Mouse (Mus musculus): ENCODE measurements at regions not wholly inside any gene's neighbourhood (a gene's known extent, or its start where the extent isn't known, plus 50 kb on each side); places are given as distances from the start of the nearest gene placed in this dataset.

GRCm38 (mm10) chr3:66550920-66551319 is 254.3 kb upstream of the Veph1 start:
- Histone ChIP-seq H3K9ac (no peak overlapping the region), H3K4me3 (no peak overlapping the region), H3K4me1 (no peaks in the 10 kb centered on the region), H3K36me3 (no peaks in the 10 kb centered on the region), H3K27me3 (no peaks in the 10 kb centered on the region), H3K9me3 (no peaks in the 10 kb centered on the region), H3K4me2 (no peak overlapping the region), H3K27ac (no peak overlapping the region)
- no peak for ATAC-seq (ENCODE audit: insufficient number of reproducible peaks, low FRiP score, low TSS enrichment, low read depth)

GRCm38 (mm10) chr3:66546576-66546975 is 249.9 kb upstream of the Veph1 start:
- WGBS, result 80% methylated on average over 4 of the region's 4 CpGs
- H3K4me3 ChIP-seq, result no peak overlapping the region
- no peak for ATAC-seq (ENCODE audit: insufficient number of reproducible peaks, low FRiP score, low TSS enrichment, low read depth)

GRCm38 (mm10) chr3:66544139-66544933 is 247.7 kb upstream of the Veph1 start:
- Histone ChIP-seq H3K9ac (no peak overlapping the region), H3K36me3 (no peaks in the 10 kb centered on the region), H3K27ac (peak overlapping the region; percentile 2; the same call in 1 of the 2 replicates), H3K4me1 (peaks cover 3% of the 10 kb centered on the region; the same call in 1 of the 2 replicates), H3K4me3 (no peak overlapping the region), H3K9me3 (no peaks in the 10 kb centered on the region; the same call in 1 of the 2 replicates), H3K4me2 (no peak overlapping the region), H3K27me3 (no peaks in the 10 kb centered on the region)
- WGBS, result 54% methylated on average over 5 of the region's 5 CpGs
- ATAC-seq (ENCODE audit: insufficient number of reproducible peaks, low FRiP score, low TSS enrichment, low read depth), result 0 out of 2 replicates have a peak, but pooled peaks have one; percentile 44

More at GRCm38 (mm10) chr3:66546576-66546975, 249.9 kb upstream of the Veph1 start:
- Histone ChIP-seq H3K4me1 (peaks cover 3% of the 10 kb centered on the region; the same call in 1 of the 2 replicates), H3K36me3 (no peaks in the 10 kb centered on the region), H3K4me2 (no peak overlapping the region), H3K9me3 (no peaks in the 10 kb centered on the region; the same call in 1 of the 2 replicates), H3K27ac (no peak overlapping the region), H3K9ac (no peak overlapping the region), H3K27me3 (no peaks in the 10 kb centered on the region)

- H3K36me3 ChIP-seq, result no peaks in the 10 kb centered on the region
- peaks cover 3% of the 10 kb centered on the region; the same call in 1 of the 2 replicates for H3K27me3 ChIP-seq
- WGBS, result 60% methylated on average over 3 of the region's 3 CpGs
- no peak overlapping the region for H3K4me2 ChIP-seq
- H3K4me1 ChIP-seq, result peaks cover 3% of the 10 kb centered on the region; the same call in 1 of the 2 replicates
- ATAC-seq (ENCODE audit: insufficient number of reproducible peaks, low FRiP score, low TSS enrichment, low read depth), result no peak
- H3K9me3 ChIP-seq, result no peaks in the 10 kb centered on the region; the same call in 1 of the 2 replicates
- no peak overlapping the region for H3K27ac ChIP-seq
- H3K4me3 ChIP-seq, result no peak overlapping the region
- no peak overlapping the region for H3K9ac ChIP-seq
These were observed 246.2 kb upstream of the Veph1 start for GRCm38 (mm10) chr3:66542865-66543264.

- Histone ChIP-seq H3K4me2 (no peak overlapping the region), H3K9ac (no peak overlapping the region), H3K36me3 (no peaks in the 10 kb centered on the region), H3K27me3 (peaks cover 3% of the 10 kb centered on the region; the same call in 1 of the 2 replicates), H3K4me3 (no peak overlapping the region), H3K27ac (no peak overlapping the region), H3K9me3 (no peaks in the 10 kb centered on the region; the same call in 1 of the 2 replicates), H3K4me1 (0 out of 2 replicates have a peak, but pooled peaks cover 4% of the 10 kb centered on the region)
- ATAC-seq (ENCODE audit: insufficient number of reproducible peaks, low FRiP score, low TSS enrichment, low read depth), result no peak
- 73% methylated on average over 7 of the region's 7 CpGs for WGBS
These were observed 241.3 kb upstream of the Veph1 start for GRCm38 (mm10) chr3:66537913-66538312.

- Histone ChIP-seq H3K36me3 (no peaks in the 10 kb centered on the region), H3K27me3 (peaks cover 3% of the 10 kb centered on the region; the same call in 1 of the 2 replicates), H3K9me3 (no peaks in the 10 kb centered on the region; the same call in 1 of the 2 replicates), H3K27ac (no peak overlapping the region), H3K4me3 (no peak overlapping the region), H3K4me1 (0 out of 2 replicates have a peak, but pooled peaks cover 4% of the 10 kb centered on the region), H3K4me2 (no peak overlapping the region), H3K9ac (no peak overlapping the region)
- WGBS, result 44% methylated on average over 3 of the region's 3 CpGs
- ATAC-seq (ENCODE audit: insufficient number of reproducible peaks, low FRiP score, low TSS enrichment, low read depth), result no peak
These were observed 240.7 kb upstream of the Veph1 start for GRCm38 (mm10) chr3:66537106-66537893.

GRCm38 (mm10) chr3:66536673-66537072 is 240.0 kb upstream of the Veph1 start:
- 26% methylated on average over 11 of the region's 11 CpGs for WGBS
- H3K9me3 ChIP-seq, result no peaks in the 10 kb centered on the region; the same call in 1 of the 2 replicates
- peaks cover 3% of the 10 kb centered on the region; the same call in 1 of the 2 replicates for H3K27me3 ChIP-seq
- H3K4me2 ChIP-seq, result no peak overlapping the region
- H3K27ac ChIP-seq, result no peak overlapping the region
- H3K4me1 ChIP-seq, result 0 out of 2 replicates have a peak, but pooled peaks cover 4% of the 10 kb centered on the region
- no peak overlapping the region for H3K9ac ChIP-seq
- ATAC-seq (ENCODE audit: insufficient number of reproducible peaks, low FRiP score, low TSS enrichment, low read depth), result no peak
- no peaks in the 10 kb centered on the region for H3K36me3 ChIP-seq
- no peak overlapping the region for H3K4me3 ChIP-seq

- Histone ChIP-seq H3K27ac (no peak overlapping the region), H3K9me3 (no peaks in the 10 kb centered on the region), H3K9ac (no peak overlapping the region), H3K4me3 (no peak overlapping the region), H3K36me3 (no peaks in the 10 kb centered on the region), H3K4me1 (0 out of 2 replicates have a peak, but pooled peaks cover 4% of the 10 kb centered on the region), H3K4me2 (no peak overlapping the region), H3K27me3 (peaks cover 3% of the 10 kb centered on the region; the same call in 1 of the 2 replicates)
- no peak for ATAC-seq (ENCODE audit: insufficient number of reproducible peaks, low FRiP score, low TSS enrichment, low read depth)
- 21% methylated on average over 8 of the region's 8 CpGs for WGBS
These were observed 239.3 kb upstream of the Veph1 start for GRCm38 (mm10) chr3:66535786-66536529.

- H3K27me3 ChIP-seq, result no peaks in the 10 kb centered on the region
- no peak overlapping the region for H3K4me2 ChIP-seq
- no peak overlapping the region for H3K4me3 ChIP-seq
- no peaks in the 10 kb centered on the region for H3K36me3 ChIP-seq
- H3K9ac ChIP-seq, result no peak overlapping the region
- H3K27ac ChIP-seq, result no peak overlapping the region
- 90% methylated on average over 1 of the region's 1 CpGs for WGBS
- ATAC-seq (ENCODE audit: insufficient number of reproducible peaks, low FRiP score, low TSS enrichment, low read depth), result no peak
- no peaks in the 10 kb centered on the region for H3K9me3 ChIP-seq
- H3K4me1 ChIP-seq, result 0 out of 2 replicates have a peak, but pooled peaks cover 4% of the 10 kb centered on the region
These were observed 223.3 kb upstream of the Veph1 start for GRCm38 (mm10) chr3:66519925-66520324.

- H3K4me3 ChIP-seq, result no peak overlapping the region
- 50% methylated on average over 2 of the region's 2 CpGs for WGBS
- no peak overlapping the region for H3K4me2 ChIP-seq
- no peak overlapping the region for H3K9ac ChIP-seq
- no peaks in the 10 kb centered on the region for H3K9me3 ChIP-seq
- ATAC-seq (ENCODE audit: insufficient number of reproducible peaks, low FRiP score, low TSS enrichment, low read depth), result no peak
- no peaks in the 10 kb centered on the region for H3K36me3 ChIP-seq
- H3K27ac ChIP-seq, result no peak overlapping the region
- H3K27me3 ChIP-seq, result no peaks in the 10 kb centered on the region
- peaks cover 6% of the 10 kb centered on the region; the same call in 1 of the 2 replicates for H3K4me1 ChIP-seq
These were observed 221.7 kb upstream of the Veph1 start for GRCm38 (mm10) chr3:66518289-66518688.

- no peaks in the 10 kb centered on the region for H3K9me3 ChIP-seq
- no peak overlapping the region for H3K4me3 ChIP-seq
- WGBS, result 67% methylated on average over 6 of the region's 6 CpGs
- H3K36me3 ChIP-seq, result no peaks in the 10 kb centered on the region
- H3K27me3 ChIP-seq, result no peaks in the 10 kb centered on the region
- H3K4me2 ChIP-seq, result no peak overlapping the region
- peak overlapping the region; percentile 22; the same call in 1 of the 2 replicates for H3K27ac ChIP-seq
- peaks cover 6% of the 10 kb centered on the region; the same call in 1 of the 2 replicates for H3K4me1 ChIP-seq
- H3K9ac ChIP-seq, result no peak overlapping the region
- no peak for ATAC-seq (ENCODE audit: insufficient number of reproducible peaks, low FRiP score, low TSS enrichment, low read depth)
These were observed 219.3 kb upstream of the Veph1 start for GRCm38 (mm10) chr3:66515773-66516406.

Data from limb, embryonic 15.5 days (tissue).